Mouse (Mus musculus): Measurements from ENCODE around the gene Rhno1.

Rhno1 gene

DNA sequence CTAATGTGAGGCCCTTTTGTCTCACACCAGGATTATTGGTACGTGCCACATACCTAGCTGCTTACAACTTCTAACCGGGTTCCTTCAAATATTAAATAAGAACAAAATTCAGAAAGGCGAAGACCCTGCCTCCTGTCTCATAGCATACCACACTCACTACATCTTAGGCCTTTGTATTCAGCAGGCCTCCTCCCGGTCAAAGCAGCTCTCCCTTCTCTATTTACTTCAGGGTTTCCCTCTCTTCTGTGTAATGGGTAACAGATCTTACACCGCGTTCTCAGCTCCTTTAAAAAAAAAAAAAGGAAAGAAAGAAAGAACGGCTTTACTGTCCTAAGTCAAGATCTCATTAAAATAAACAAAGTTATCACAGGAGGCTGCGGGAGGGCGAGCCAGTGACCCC, 810 bp downstream of the Rhno1 start:
- no peak for DNase-seq

DNA sequence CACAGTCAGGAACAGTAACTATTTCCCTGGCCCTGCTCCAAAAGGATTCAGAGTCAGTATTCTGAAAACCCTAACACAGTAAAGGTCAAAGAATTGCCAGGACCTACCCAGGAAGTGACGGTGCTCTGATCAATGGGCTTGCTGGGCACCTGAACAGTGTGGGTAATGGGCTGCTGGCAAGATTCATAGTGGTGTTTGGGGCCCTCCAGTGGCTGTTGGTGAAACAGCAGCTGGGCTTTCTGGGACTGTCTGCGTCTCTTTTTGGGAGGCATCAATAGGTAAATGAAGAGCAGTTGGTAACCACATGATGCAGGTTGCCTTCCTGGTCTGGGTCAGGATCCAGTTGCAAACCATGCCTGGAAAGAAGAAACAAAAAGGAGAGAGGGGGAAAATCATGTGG, 3.7 kb downstream of the Rhno1 start:
- DNase-seq, result peak; percentile 63

DNA sequence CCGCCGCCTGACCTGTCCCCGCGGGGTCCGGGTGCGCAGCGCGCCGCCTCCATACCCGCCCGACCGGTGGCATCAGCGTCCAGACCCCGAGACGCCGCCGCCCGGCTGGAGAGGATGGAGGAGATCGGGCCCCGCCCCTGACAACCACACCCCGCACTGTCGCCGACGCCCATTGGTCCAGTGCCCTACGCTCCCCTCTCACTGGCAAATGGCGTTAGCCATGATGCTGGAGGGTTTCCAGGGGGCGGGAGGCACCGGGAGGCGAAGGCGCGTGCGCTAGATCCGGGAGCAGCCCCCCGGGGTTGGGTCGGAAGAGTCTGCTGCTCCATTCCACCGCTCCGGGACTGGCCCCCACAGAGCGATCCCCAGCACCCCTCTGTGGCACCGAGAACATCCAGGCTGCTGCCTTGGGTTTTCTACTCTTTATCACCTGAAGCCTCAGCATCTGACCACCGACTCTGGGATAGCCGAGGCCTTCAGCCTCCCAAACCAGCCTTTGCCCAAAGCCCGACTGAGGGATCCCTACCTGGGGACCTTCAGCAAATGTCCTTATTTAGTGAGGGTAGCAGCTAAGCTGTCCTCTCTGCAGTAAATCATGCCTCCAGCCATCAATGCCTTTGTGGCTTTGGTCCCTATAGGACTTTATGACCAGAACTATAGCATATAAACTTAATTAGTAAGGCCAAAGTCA, 6.8 kb downstream of the Rhno1 start, which contains the start of gene Tulp3:
Tulp3 (minus strand) TSS at position 126 of the 691 bp plus-strand sequence.
- DNase-seq, result peak; percentile 98

DNA sequence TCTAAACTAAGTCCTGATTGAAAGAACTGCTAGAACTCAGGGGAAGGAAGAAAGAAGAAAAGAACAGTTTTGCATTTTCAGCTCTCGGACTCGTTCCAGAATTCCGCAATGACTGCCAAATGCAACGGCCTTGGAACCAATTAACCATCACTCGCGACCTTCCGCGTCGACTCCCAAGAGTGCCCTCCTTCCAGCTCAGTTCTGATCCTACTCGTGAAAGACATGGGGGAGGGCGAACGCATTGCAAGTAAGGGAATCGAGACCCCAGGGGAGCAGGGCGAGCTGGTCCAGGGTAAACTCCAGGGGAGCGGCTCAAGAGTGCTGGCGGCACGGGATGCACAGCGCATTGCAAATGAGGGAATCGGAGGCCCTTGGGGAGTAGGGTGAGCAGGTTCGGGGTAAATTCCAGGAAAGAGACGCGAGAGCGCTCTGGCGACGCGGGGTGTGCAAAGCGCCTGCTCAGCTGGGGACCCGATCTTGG, 7.5 kb downstream of the Rhno1 start:
- DNase-seq, result peak; percentile 61

DNA sequence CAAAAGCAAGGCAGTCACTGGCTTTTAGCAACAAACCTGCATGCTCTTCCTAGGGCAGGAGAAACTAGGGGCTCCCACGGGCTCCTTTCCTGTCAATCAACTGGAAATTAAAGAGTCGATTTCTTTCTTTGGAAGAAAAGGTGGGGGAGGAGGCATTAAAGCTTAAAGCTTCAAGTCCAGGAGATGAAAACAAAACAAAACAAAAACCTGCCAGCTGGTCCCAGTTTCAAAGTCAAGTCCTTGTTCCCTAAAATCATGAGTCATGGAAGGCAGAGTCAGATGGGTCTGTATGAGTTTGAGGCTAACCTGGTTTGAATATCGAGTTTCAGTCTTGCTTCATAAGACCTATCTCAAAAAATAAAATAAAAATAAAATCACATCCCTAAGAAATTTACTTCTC, 8.6 kb downstream of the Rhno1 start:
- DNase-seq, result no peak

DNA sequence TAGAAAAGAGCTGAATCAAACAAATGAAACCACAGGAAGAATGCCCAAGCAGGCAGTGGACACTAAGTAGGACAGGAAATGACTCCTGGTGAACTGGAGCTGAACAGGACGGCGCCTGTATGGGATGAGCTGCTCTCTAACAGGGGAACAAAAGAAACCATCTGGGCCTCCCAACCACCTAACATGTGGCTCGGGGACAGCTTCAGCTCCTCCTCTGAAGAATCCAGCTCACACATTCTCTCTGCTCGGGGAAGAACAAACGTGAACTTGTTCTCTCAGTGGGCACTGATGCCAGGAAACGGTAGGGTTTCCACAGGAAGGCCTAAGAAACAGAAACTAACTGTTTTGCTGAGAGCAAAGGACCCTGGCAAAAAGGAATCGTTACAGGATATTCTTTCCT, 13.0 kb downstream of the Rhno1 start:
- no peak for DNase-seq

DNA sequence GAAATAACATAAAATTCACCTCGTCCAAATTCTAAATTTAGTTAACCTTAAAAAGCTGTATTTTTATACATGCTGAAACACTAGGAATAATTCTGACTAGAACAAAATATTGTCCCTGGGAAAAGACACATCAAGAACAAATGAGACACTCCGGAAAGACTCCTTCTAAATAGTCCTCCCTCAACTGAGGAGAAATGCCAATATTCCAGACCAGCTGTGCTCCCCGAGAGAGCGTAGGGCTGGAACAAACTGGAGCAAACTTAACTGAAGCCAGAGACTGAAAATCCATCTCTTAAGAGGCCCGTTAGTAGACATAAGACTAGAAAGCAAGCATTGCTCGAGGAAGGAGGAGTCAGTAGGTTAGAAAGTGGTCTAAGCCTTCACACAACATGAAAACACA, 15.9 kb downstream of the Rhno1 start:
- DNase-seq, result no peak

DNA sequence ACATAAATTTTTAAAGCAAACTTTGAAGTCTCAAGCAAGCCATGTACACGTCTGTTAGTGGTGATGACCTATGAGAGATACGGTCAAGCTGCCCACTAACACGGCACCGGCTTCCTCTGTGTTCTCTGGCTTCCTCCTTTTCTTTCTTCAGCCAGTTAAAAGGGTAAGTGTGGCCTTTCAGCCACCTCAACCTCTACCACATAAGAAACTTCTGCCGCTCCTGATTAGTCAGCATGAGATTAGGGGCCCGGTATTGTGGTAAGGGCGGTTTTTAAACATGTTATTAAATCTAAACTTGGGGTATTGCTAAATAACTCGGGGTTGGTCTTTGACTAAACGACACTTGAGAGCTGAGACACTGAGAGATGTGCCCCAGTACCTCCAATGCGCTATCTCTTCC, 17.1 kb downstream of the Rhno1 start:
- no peak for DNase-seq

DNA sequence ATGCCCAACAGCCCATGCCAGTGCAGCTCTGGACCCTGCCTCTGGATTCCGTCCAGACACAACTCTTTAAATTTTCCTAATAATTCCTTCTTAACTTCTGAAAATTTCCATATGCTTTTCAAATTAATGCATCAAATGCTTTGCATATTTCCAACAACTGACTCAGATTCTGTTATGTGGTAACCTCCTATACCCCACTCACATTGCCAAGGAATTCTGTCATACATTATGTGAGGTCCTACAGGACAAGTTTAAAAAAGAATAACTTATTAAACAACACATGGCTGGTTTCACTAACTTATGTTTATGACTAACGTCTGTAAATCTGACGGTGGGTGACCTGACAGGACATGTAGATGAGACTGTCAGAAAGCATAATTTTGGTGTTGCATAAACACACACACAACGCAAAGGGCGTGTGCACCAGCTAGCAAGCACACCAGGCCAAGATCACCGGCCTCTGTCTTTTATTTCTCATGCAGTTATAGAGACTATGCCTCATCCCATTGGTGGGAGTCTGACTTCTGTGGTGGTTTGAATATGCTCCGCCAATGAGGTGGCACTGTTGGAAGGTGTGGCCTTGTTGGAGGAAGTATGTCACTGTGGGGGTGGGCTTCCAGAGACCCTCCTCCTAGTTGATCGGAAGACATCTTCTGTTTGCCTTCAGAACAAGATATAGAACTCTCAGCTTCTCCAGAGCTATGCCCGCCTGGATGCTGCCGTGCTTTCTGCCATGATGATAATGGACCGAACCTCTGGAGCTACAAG, 20.6 kb downstream of the Rhno1 start:
- DNase-seq, result no peak

DNA sequence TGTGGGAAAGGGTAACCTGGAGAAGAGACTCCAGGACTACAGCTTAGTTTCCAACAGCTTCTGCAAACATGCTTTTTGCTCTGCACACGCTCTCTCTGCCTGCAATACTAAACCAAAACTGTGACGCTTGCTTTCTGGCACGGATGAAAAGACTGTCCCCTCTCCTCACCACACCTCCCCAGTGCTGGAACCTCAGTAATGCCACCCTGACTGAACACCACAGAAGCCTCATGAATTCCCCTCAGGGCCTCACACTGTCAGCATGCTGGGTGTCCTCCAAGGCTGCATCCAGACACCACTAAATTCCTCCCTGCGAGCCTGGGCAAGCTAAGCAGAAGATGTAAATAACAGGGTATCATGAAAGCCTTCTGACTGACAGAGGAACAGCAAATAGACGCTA, 23.8 kb downstream of the Rhno1 start:
- DNase-seq, result no peak

DNA sequence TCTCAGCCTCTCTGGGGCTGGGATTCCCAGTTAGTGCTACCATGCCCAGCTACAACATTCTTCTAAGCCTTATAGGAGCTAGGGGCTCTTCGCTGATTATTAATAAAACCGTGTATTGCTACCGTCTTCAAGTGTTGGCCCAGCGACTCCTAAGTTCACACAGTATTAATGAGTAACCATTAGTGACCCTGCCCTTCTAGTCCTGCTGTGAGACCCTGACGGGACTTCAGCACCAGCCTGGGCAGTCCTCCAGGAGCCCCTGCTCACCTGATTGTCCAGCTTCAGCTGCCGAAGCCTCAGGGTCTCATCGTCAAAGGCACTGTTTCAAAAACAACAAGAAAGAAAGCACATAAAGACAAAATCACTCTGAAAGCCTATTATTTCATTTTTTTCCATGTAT, 25.2 kb downstream of the Rhno1 start:
- no peak for DNase-seq

DNA sequence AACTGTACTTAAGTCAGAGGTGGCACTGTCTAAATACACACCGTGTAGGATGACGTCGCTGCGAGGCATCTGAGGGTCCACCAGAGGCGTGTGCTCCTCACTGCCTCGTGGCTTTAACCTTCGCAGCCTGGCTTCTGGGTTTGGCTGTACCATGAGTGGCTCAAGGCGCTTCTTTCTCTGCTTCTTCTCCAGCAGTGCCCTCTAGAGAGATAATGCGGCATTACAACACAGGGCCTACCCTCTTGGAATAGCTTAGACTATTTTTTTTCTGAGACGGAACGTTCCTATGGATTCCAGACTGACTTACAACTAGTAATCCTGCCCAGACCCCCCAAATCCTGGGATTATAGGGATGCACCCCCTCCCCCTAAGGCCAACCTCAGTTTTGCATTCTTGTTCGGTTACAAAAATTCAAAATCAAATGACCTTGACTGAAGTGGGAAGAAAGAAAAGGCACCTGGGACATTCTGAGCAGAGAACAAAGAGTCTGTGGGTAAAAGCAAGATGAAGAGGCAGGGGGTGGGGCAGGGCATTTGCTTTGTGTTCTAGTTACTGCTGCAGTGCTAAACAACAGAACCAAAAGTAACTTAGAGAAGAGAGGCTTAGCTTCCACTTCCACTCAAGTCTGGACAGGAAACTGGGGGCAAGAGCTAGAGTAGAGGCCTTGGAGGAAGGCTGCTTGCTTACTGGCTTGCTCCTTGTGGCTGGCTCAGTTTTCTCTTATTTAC, 28.1 kb downstream of the Rhno1 start:
- DNase-seq, result peak; percentile 72

DNA sequence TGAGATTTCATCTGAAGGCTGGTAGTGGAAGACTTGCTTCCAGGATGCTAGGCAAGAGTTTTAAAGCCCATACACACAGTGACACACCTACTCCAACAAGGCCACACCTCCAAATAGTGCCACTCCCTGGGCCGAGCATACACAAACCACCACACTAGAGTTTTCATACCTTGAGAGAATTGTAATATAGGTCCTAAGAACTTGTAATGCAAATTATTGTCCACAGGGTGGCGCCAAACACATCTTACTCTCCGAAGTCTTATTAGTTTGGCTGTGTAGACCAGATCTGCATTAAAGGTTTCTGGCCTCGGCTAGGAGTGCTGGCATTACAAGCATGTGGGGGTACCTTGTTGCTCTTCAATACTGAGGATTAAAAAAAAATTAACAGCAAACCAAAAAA, 44.4 kb downstream of the Rhno1 start:
- peak; percentile 68 for DNase-seq

DNA sequence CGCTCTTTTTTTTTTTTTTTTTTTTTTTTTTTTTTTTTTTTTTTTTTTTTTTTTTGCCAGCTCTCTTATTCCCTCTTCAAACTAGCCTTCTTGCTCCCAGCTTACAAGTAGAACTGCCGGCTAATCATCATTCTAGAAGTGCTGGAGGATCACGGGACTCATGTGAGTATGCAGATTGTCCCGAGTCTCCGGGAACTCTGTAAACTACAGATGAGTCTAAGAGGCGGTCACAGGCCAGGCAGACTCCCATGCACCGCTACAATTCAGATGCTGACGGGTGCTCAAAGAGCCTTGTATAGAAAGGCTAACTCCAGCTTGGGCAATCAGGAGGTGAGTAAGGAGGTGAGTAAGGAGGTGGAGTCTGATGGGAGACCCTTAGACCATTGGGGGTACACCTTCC, 47.1 kb downstream of the Rhno1 start:
- no peak for DNase-seq

DNA sequence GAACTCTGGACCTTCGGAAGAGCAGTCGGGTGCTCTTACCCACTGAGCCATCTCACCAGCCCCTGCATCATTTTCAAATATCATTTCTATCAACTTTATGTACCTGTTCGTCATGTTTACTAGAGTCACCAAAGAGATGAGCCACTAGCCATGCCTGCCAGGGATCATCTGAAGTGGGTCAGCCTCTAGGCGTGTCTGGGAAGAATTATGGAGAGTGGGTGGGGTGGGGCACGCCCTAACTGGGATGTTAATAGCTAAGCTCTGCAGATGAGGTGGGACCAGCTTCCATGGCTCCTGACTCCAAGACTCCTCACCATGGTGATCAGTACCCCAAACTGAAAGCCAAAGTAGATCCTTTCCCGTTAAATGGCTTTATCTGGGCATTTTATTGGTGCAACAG, 47.9 kb downstream of the Rhno1 start:
- no peak for DNase-seq

DNA sequence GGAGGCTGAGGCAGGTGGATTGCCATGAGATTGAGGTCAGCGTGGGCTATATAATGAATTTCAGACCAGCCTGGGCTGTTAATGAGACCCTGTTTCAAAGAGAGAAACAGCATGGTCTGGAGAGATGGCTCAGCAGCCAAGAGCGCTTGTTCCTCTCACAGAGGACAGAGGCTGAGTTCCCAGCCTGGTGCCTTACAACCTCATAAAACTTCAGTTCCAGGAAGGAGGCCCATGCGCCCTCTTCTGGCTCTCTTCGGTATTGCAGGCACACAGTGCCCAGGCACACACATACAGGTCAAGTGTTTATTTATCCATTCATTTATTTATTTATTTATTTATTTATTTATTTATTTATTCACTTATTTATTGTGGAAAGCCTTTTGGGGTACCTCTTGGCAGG, 54.4 kb downstream of the Rhno1 start:
- DNase-seq, result no peak
